Mouse (Mus musculus) E14TG2a.4 (cell line): Measurements from ENCODE around the gene Ttyh2.

Experiments
- H3K27me3 ChIP-seq: 2 replicates; pipeline ENCODE4 v1.6.1; 2014; ENCODE audit warnings: low read length, control low read depth; ENCODE audit not compliant: insufficient read depth
- H3K36me3 ChIP-seq: 2 replicates; pipeline ENCODE4 v1.6.1; 2014; ENCODE audit warnings: low read length, control low read depth; ENCODE audit not compliant: insufficient read depth
- H3K4me1 ChIP-seq: replicated peaks from 2 replicates; pipeline ENCODE4 v1.6.1; 2014; ENCODE audit warnings: low read depth, low read length, control low read depth
- H3K4me3 ChIP-seq: replicated peaks from 2 replicates; pipeline ENCODE4 v1.5.1; 2014; ENCODE audit warnings: mild to moderate bottlenecking, low read length
- H3K9me3 ChIP-seq: 2 replicates; pipeline ENCODE4 v1.6.1; 2014; ENCODE audit warnings: low read length, control low read depth
- CTCF ChIP-seq: conservative IDR thresholded peaks from 2 replicates; pipeline ENCODE4 v1.5.1; 2014; ENCODE audit warnings: low read length
- NANOG ChIP-seq: IDR thresholded peaks from 2 replicates; pipeline ENCODE4 v1.6.1; 2014; ENCODE audit warnings: borderline replicate concordance, low read length, mixed read lengths
- POU5F1 ChIP-seq: IDR thresholded peaks from 2 replicates; pipeline ENCODE4 v1.6.1; 2014; ENCODE audit warnings: low read length, borderline replicate concordance

Ttyh2 gene

DNA sequence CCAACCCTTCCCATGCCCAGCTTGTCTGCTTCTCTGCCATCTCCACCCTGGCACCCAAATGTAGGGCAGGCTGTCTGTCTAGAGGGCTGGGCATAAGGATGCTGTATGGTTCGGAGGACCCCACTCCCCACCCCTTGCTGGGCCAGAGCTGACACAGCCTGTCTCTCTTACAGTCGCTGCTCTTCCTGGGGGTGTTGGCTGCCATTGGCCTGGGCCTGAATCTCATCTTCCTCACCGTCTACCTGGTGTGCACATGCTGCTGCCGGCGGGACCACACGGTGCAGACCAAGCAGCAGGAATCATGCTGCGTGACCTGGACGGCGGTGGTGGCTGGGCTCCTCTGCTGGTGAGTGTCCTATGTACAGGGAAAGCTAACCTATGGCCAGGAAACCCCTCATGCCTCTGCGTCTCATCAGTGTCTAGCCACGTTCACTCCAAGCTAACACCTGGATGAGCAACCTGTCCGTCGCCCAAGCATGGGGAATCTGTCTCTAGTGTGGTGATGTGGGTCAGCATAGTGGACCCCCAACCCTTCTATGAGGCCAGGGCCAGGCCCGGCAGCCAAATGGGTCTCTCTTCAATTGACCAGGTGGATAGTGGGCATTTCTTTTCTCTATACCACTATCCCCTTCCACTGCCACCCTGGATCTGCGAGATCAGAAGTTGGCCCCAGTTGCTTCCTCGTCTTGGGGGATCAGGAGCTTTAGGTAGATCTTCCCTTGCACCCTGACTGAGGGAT is 11.2 kb downstream of the Ttyh2 start:
- Histone ChIP-seq H3K36me3 (peaks cover 22% of the 10 kb centered on the region), H3K27me3 (no peaks in the 10 kb centered on the region), H3K4me1 (peaks cover 77% of the 10 kb centered on the region), H3K4me3 (peak overlapping the region; percentile 17; the same call in 1 of the 2 replicates), H3K9me3 (no peaks in the 10 kb centered on the region)
- TF ChIP-seq POU5F1 (no peak), CTCF (no peak), NANOG (no peak)

DNA sequence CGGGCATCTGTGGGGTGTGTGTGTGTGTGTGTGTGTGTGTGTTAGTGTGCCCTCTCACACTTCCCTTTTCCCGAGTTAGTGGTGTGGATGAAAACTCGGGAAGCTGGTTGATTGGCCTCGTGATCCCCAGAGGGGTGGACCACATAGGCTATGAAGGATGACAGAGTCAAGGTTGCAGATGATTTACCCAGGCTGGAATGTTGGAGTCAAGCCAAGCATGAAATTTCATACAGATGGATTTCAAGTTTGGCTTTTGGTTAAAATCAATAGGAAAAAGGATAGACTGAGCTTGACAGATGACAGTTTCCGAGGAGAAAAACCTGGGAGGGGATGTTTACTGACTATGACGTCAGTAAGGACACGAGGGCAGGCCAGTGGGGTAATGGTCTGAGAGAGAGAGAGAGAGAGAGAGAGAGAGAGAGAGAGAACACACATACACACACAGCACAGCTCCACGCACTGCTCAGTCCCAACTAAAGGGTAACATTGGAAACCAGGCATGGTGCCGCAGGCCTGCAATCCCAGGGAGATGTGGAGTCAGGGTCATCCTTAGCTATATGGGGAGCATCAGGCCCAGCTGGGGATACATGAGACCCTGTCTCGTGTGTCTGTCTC is 12.4 kb downstream of the Ttyh2 start:
- H3K27me3 ChIP-seq, result no peaks in the 10 kb centered on the region
- H3K4me1 ChIP-seq, result peaks cover 82% of the 10 kb centered on the region
- peaks cover 19% of the 10 kb centered on the region for H3K36me3 ChIP-seq
- H3K9me3 ChIP-seq, result no peaks in the 10 kb centered on the region
- H3K4me3 ChIP-seq, result no peak overlapping the region
- TF ChIP-seq NANOG, result no peak
- no peak for TF ChIP-seq CTCF
- TF ChIP-seq POU5F1, result no peak

DNA sequence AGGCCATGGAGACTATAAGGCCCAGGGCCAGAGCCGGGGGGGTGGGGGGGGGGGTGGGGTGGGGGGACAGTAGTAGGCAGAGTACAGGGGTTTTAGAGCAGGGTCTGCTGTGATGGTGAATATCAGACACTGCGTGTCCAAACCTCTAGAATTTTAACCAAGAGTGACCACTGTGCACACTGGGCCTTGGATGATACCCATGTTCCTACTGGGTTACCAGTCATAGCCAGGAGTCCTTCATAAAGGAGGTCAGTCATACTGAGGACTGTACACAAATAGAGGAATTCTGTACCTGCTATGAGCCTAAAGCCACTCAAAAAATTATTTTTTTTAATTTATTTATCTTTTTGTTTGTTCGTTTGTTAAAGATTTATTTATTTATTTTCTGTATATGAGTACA is 13.5 kb downstream of the Ttyh2 start:
- TF ChIP-seq NANOG, result no peak
- TF ChIP-seq CTCF, result no peak
- no peak for TF ChIP-seq POU5F1
- Histone ChIP-seq H3K4me3 (no peak overlapping the region), H3K36me3 (peaks cover 18% of the 10 kb centered on the region), H3K27me3 (no peaks in the 10 kb centered on the region), H3K9me3 (no peaks in the 10 kb centered on the region), H3K4me1 (peaks cover 83% of the 10 kb centered on the region)

DNA sequence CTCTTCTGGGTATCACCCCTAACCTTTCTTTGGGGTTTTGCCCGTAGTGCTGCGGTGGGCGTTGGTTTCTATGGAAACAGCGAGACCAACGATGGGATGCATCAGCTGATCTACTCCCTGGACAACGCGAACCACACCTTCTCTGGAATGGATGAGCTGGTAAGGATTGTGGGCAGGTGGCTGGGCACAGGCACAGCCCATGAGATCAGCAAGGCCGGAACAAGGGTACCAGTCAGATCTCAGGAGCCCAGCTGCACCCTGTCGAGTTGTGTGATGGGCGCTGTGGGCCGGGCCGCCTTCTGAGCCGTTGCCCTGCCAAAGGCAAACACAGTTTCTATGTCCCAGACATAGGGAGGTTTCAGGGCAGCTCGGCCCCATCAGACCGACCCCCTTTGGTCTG is 15.0 kb downstream of the Ttyh2 start:
- H3K36me3 ChIP-seq, result peaks cover 23% of the 10 kb centered on the region
- TF ChIP-seq POU5F1, result no peak
- no peak for TF ChIP-seq CTCF
- TF ChIP-seq NANOG, result no peak
- peaks cover 83% of the 10 kb centered on the region for H3K4me1 ChIP-seq
- no peaks in the 10 kb centered on the region for H3K27me3 ChIP-seq
- H3K4me3 ChIP-seq, result no peak overlapping the region
- H3K9me3 ChIP-seq, result no peaks in the 10 kb centered on the region

DNA sequence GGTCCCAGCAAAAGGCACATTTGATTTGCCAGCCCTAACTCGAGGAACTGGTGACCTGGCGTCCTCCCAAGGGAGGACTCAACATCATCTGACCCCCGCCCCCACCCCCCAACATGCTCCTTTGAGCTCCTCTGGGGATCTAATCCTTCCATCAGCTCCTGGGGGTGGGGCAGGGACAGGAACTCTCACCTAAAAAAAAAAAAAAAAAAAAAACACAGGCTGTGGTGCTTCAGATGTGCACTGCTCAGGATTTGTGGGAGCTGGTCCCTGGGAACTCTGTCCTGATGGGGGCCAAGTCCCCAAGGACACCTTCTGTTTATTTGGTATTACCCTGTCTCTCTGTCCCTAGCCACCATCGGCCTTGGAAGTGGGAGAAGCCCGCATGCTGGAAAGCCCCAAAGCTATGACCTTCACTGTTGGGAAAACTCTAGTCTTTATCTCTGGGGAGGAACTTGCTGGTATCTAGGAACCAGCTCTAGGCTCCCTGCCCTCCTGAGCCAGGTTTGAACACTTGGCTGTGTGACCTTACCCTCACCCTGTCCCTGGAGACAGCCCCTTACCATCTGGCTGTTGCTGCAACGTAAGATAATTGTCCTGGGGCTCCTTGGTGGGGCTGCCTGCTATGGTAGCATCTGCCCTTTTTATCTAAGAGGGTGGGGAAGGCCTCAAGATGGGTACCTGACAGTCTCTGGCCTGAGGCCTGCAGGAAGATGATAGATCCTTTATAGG is 16.4 kb downstream of the Ttyh2 start:
- Histone ChIP-seq H3K4me3 (no peak overlapping the region), H3K4me1 (peaks cover 74% of the 10 kb centered on the region), H3K36me3 (peaks cover 25% of the 10 kb centered on the region), H3K27me3 (no peaks in the 10 kb centered on the region), H3K9me3 (no peaks in the 10 kb centered on the region)
- TF ChIP-seq CTCF, result no peak
- no peak for TF ChIP-seq POU5F1
- TF ChIP-seq NANOG, result no peak

DNA sequence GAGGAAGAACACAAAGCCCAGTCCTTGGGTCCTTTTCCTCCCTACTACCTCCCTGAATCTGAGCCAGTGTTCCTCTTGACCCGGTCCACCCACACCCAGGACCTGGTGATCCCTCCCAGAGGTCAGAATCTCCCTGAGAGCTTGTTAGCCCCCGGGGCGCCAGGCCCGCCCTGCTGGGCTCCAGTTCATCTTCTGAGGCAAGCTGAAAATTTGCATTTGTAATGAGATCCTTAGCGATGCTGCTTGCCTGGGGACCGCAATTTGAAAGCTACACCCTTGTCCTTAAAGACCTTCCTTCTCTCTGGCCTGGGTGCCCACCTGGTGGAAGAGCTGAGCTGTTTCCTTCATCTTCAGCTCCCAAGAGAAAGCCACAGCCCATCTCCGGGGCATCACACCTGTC is 17.4 kb downstream of the Ttyh2 start:
- Histone ChIP-seq H3K27me3 (no peaks in the 10 kb centered on the region), H3K4me1 (peaks cover 66% of the 10 kb centered on the region), H3K4me3 (no peak overlapping the region), H3K36me3 (peaks cover 30% of the 10 kb centered on the region), H3K9me3 (no peaks in the 10 kb centered on the region)
- TF ChIP-seq POU5F1 (no peak), CTCF (no peak), NANOG (no peak)

DNA sequence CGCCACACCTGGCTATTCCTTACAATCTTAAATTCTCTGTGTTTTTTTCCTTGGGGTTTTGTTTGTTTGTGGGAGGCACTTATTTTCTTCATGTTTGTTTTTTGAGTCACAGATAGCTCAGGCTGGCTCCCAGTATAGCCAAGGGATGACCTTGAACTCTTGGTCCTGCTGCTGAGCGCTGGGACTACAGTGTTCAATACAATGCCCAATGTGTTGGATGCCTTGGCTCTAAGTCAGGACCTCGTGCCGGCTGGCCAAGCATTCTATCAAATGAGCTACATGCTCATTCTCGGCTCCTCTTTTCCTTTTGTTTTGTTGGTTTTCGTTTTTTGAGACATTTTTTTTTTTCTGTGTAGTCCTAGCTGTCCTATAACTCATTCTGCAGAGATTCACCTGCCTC is 18.2 kb downstream of the Ttyh2 start:
- H3K27me3 ChIP-seq, result no peaks in the 10 kb centered on the region
- peaks cover 38% of the 10 kb centered on the region for H3K36me3 ChIP-seq
- no peaks in the 10 kb centered on the region for H3K9me3 ChIP-seq
- H3K4me3 ChIP-seq, result no peak overlapping the region
- peaks cover 60% of the 10 kb centered on the region for H3K4me1 ChIP-seq
- TF ChIP-seq NANOG (no peak), CTCF (no peak), POU5F1 (no peak)

DNA sequence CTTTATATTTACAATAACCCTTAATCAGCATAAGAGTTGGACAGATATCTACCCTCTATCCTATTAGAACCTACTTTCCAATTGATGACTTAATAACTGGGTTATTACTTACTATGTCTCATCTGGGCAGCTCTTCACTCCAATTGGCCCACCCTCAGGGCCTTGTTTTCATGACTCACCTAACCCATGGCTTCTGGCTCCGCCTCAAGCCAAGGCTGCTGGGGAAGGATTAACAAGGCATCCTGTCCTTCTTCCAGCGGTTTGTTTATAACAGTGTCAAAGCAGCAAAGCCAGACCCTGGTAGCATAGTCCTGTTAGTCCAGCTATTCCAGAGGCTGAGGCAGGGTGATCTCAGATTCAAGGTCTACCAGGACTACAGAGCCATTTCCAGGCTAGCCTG is 19.2 kb downstream of the Ttyh2 start:
- H3K9me3 ChIP-seq, result no peaks in the 10 kb centered on the region
- TF ChIP-seq NANOG (no peak), POU5F1 (no peak), CTCF (no peak)

More for the DNA sequence above, 19.2 kb downstream of the Ttyh2 start:
- H3K36me3 ChIP-seq, result peaks cover 44% of the 10 kb centered on the region
- H3K4me1 ChIP-seq, result peaks cover 68% of the 10 kb centered on the region
- no peaks in the 10 kb centered on the region for H3K27me3 ChIP-seq
- H3K4me3 ChIP-seq, result no peak overlapping the region
